Mouse (Mus musculus) leukemia stem cell, adult 10-12 weeks (primary cell): Measurements from ENCODE around the gene Ppp1cb. TPM values are rescaled to one million over a fixed set of nuclear protein-coding genes. Genes with fewer than 3 reads are reported as not detected.

Source experiments
- polyA plus RNA-seq: library from polyadenylated mRNA; stranded (reverse); fragments of >175 nt; gene quantifications from 2 replicates; pipeline ENCODE4 v1.2.3, GENCODE M21; 2012; ENCODE audit warnings: low replicate concordance

The Ppp1cb gene
- 2.2 and 14.9 TPM in 2 replicates for polyA plus RNA-seq

GRCm38 (mm10) chr5:32458408-32459143 is at the start of gene Ppp1cb:
Gene Ppp1cb (plus strand): TSS chr5:32458843.

Other genes starting within 250 kb of the Ppp1cb start
- gene Plb1, start 226.1 kb upstream of the Ppp1cb start, polyA plus RNA-seq: 0.66 TPM in 1 of 2 replicates, not detected in the other
- gene Yes1, start 152.3 kb downstream of the Ppp1cb start, polyA plus RNA-seq: 0.31 and 0.35 TPM in 2 replicates